Mouse (Mus musculus) small intestine, adult 2 months (tissue): ENCODE results near the gene Scml4. TPM values are rescaled to one million over a fixed set of nuclear protein-coding genes. Genes with fewer than 3 reads are reported as not detected.

Source experiments
- H3K27ac ChIP-seq: fragments of 200-500 bp; 2 replicates; pipeline ENCODE4 v1.5.1; 2012; ENCODE audit warnings: low read depth, low read length, control low read depth, inconsistent platforms; ENCODE audit not compliant: insufficient read depth
- H3K27me3 ChIP-seq: fragments of 200-500 bp; 2 replicates; pipeline ENCODE4 v1.6.1; 2012; ENCODE audit warnings: mild to moderate bottlenecking, moderate library complexity, low read length, inconsistent platforms; ENCODE audit not compliant: control insufficient read depth, insufficient read depth
- H3K36me3 ChIP-seq: fragments of 200-500 bp; 2 replicates; pipeline ENCODE4 v1.6.1; 2012; ENCODE audit warnings: mild to moderate bottlenecking, low read length, control low read depth, inconsistent platforms; ENCODE audit not compliant: control insufficient read depth, insufficient read depth
- H3K4me1 ChIP-seq: fragments of 200-500 bp; 2 replicates; pipeline ENCODE4 v1.6.1; 2012; ENCODE audit warnings: low read length, inconsistent platforms, mixed read lengths; ENCODE audit not compliant: control insufficient read depth, insufficient read depth, insufficient read length
- H3K4me3 ChIP-seq: fragments of 200-500 bp; 2 replicates; pipeline ENCODE4 v1.5.1; 2012; ENCODE audit warnings: low read depth, mild to moderate bottlenecking, control low read depth, inconsistent platforms, low read length, moderate library complexity
- CTCF ChIP-seq: fragments of 200-500 bp; IDR thresholded peaks from 2 replicates; pipeline ENCODE4 v1.5.1; 2012; ENCODE audit warnings: low read depth, mild to moderate bottlenecking, control low read depth, inconsistent platforms, low read length, moderate library complexity, mixed read lengths; ENCODE audit not compliant: insufficient replicate concordance, insufficient read length; ENCODE audit errors: extremely low read depth
- POLR2A ChIP-seq: fragments of 200-500 bp; IDR thresholded peaks from 2 replicates; pipeline ENCODE4 v1.6.1; 2012; ENCODE audit warnings: low read depth, mild to moderate bottlenecking, control low read depth, inconsistent platforms, low read length, moderate library complexity
- WGBS: fragments of 180-500 bp; shearing (Covaris S2); methylation state at CpG from one replicate; pipeline ENCODE4 v1.1.7; 2018; 5-methylcytosine and 5-hydroxymethylcytosine counted together
- polyA plus RNA-seq: library from polyadenylated mRNA; depleted of rRNA; stranded (reverse); fragments of >200 nt; gene quantifications from 2 replicates; pipeline ENCODE4 v1.2.3, GENCODE M21; 2012

Gene Scml4
- polyA plus RNA-seq, 1 experiment = 12.1 TPM

- H3K27ac ChIP-seq = no peak overlapping the region
- 42% methylated on average over 4 of the region's 4 CpGs for WGBS
- H3K36me3 ChIP-seq = peaks cover 30% of the 10 kb centered on the region
- H3K27me3 ChIP-seq = no peaks in the 10 kb centered on the region
- 0 out of 2 replicates have a peak, but pooled peaks cover 2% of the 10 kb centered on the region for H3K4me1 ChIP-seq
- TF ChIP-seq POLR2A (no peak), CTCF (no peak)
- no peak overlapping the region for H3K4me3 ChIP-seq
Observed at GRCm38 (mm10) chr10:42945316-42945715, 85.1 kb downstream of the Scml4 start.

GRCm38 (mm10) chr10:42947336-42947735 is 87.2 kb downstream of the Scml4 start:
- Histone ChIP-seq H3K27ac (no peak overlapping the region), H3K27me3 (no peaks in the 10 kb centered on the region), H3K36me3 (peaks cover 37% of the 10 kb centered on the region), H3K4me3 (no peak overlapping the region), H3K4me1 (0 out of 2 replicates have a peak, but pooled peaks cover 3% of the 10 kb centered on the region)
- TF ChIP-seq POLR2A (no peak), CTCF (no peak)
- 82% methylated on average over 5 of the region's 5 CpGs for WGBS

GRCm38 (mm10) chr10:42950252-42950751 is 90.1 kb downstream of the Scml4 start:
- Histone ChIP-seq H3K36me3 (peaks cover 41% of the 10 kb centered on the region), H3K27ac (no peak overlapping the region), H3K4me3 (no peak overlapping the region), H3K27me3 (no peaks in the 10 kb centered on the region), H3K4me1 (peaks cover 8% of the 10 kb centered on the region)
- WGBS = 30% methylated on average over 6 of the region's 8 CpGs
- TF ChIP-seq CTCF = no peak
- no peak for TF ChIP-seq POLR2A

GRCm38 (mm10) chr10:42951078-42952045 is 91.2 kb downstream of the Scml4 start:
- no peak for TF ChIP-seq CTCF
- no peak for TF ChIP-seq POLR2A
- 74% methylated on average over 20 of the region's 20 CpGs for WGBS
- H3K36me3 ChIP-seq = peaks cover 39% of the 10 kb centered on the region

GRCm38 (mm10) chr10:42952046-42952420 is 91.9 kb downstream of the Scml4 start:
- WGBS = 57% methylated on average over 9 of the region's 9 CpGs
- H3K4me1 ChIP-seq = peaks cover 11% of the 10 kb centered on the region

More at GRCm38 (mm10) chr10:42951078-42952045, 91.2 kb downstream of the Scml4 start:
- Histone ChIP-seq H3K4me1 (peaks cover 11% of the 10 kb centered on the region), H3K27me3 (no peaks in the 10 kb centered on the region), H3K4me3 (no peak overlapping the region), H3K27ac (no peak overlapping the region)

GRCm38 (mm10) chr10:42953601-42954000 is 93.4 kb downstream of the Scml4 start:
- Histone ChIP-seq H3K4me1 (peaks cover 11% of the 10 kb centered on the region), H3K27ac (no peak overlapping the region), H3K36me3 (peaks cover 31% of the 10 kb centered on the region), H3K4me3 (no peak overlapping the region), H3K27me3 (no peaks in the 10 kb centered on the region)
- no peak for TF ChIP-seq CTCF
- TF ChIP-seq POLR2A = no peak
- WGBS = 70% methylated on average over 5 of the region's 5 CpGs

More at GRCm38 (mm10) chr10:42952046-42952420, 91.9 kb downstream of the Scml4 start:
- Histone ChIP-seq H3K27me3 (no peaks in the 10 kb centered on the region), H3K4me3 (no peak overlapping the region), H3K36me3 (peaks cover 33% of the 10 kb centered on the region), H3K27ac (no peak overlapping the region)
- no peak for TF ChIP-seq CTCF
- TF ChIP-seq POLR2A = no peak

- H3K27ac ChIP-seq = no peak overlapping the region
- H3K36me3 ChIP-seq = peaks cover 31% of the 10 kb centered on the region
- WGBS = 88% methylated on average over 3 of the region's 3 CpGs
- H3K4me1 ChIP-seq = peaks cover 11% of the 10 kb centered on the region
- H3K4me3 ChIP-seq = no peak overlapping the region
- TF ChIP-seq POLR2A (no peak), CTCF (no peak)
- no peaks in the 10 kb centered on the region for H3K27me3 ChIP-seq
Observed at GRCm38 (mm10) chr10:42955205-42955604, 95.0 kb downstream of the Scml4 start.
